Comparison of ENCODE assay signal across 8 mouse cellular contexts in genomic region chr16:37384821-37385344, GRCm38 (mm10). TPM values are rescaled to one million over a fixed set of nuclear protein-coding genes. Genes with fewer than 3 reads are reported as not detected.
DNase-seq lines count a peak whose midpoint lies in the region; ATAC-seq lines count a peak whose summit lies in the region.

TSS of gene Stxbp5l (minus strand) at chr16:37384962.

- H3K4me1 ChIP-seq in hindbrain, embryonic 11.5 days (replicated peaks; ENCODE audit: control insufficient read depth, insufficient read depth, low read length): no peaks in the 10 kb centered on the region
- peaks cover 7% of the 10 kb centered on the region for H3K4me1 ChIP-seq in lung, embryonic 15.5 days

- H3K9ac ChIP-seq in hindbrain, embryonic 11.5 days (ENCODE audit: low read depth, low read length): peak within 1 kb of the TSS; percentile 62
- H3K9ac ChIP-seq in lung, embryonic 15.5 days: no peak within 1 kb of the TSS

- no peaks in the 10 kb centered on the region for H3K27me3 ChIP-seq in hindbrain, embryonic 11.5 days (ENCODE audit: control insufficient read depth, insufficient read depth, low read length)
- peaks cover 17% of the 10 kb centered on the region for H3K27me3 ChIP-seq in lung, embryonic 15.5 days

- peak; percentile 98 for ATAC-seq in hindbrain, embryonic 11.5 days (ENCODE audit: low FRiP score)
- ATAC-seq in lung, embryonic 15.5 days (ENCODE audit: borderline replicate concordance, extremely low read depth, low FRiP score, low TSS enrichment): peak; percentile 98

- H3K36me3 ChIP-seq in hindbrain, embryonic 11.5 days (ENCODE audit: control insufficient read depth, insufficient read depth, low read length): no peaks in the 10 kb centered on the region
- H3K36me3 ChIP-seq in lung, embryonic 15.5 days: no peaks in the 10 kb centered on the region

- peak within 1 kb of the TSS; percentile 70 for H3K4me2 ChIP-seq in hindbrain, embryonic 11.5 days (replicated peaks; ENCODE audit: low read depth, low read length)
- peak within 1 kb of the TSS; percentile 86 for H3K4me2 ChIP-seq in lung, embryonic 15.5 days

- WGBS in hindbrain, embryonic 11.5 days: under 1% methylated on average over 30 of the region's 33 CpGs
- under 1% methylated on average over 27 of the region's 33 CpGs for WGBS in lung, embryonic 15.5 days

- peak within 1 kb of the TSS; percentile 62 for H3K4me3 ChIP-seq in hindbrain, embryonic 11.5 days (ENCODE audit: low read depth, low read length)
- peak within 1 kb of the TSS; percentile 40 for H3K4me3 ChIP-seq in lung, embryonic 15.5 days

- DNase-seq in MN1 (ENCODE audit: low spot score): peak; percentile 90
- peak; percentile 98 for DNase-seq in cerebellum, adult 9-11 months
- peak; percentile 92 for DNase-seq in frontal cortex, postnatal 14 days (ENCODE audit: low spot score in 2 of 2)
- peak; percentile 94 for DNase-seq in hindbrain, embryonic 11.5 days (ENCODE audit: low spot score)
- peak; percentile 97 for DNase-seq in layer of hippocampus, adult 9-11 months
- peak; percentile 96 for DNase-seq in retina, adult 2 months (ENCODE audit: low read depth, low spot score)
- DNase-seq in thymus, postnatal 25 days: peak; percentile 19

- no peaks in the 10 kb centered on the region for H3K9me3 ChIP-seq in hindbrain, embryonic 11.5 days (ENCODE audit: control insufficient read depth, low read length)
- H3K9me3 ChIP-seq in lung, embryonic 15.5 days: no peaks in the 10 kb centered on the region

- H3K27ac ChIP-seq in hindbrain, embryonic 11.5 days (ENCODE audit: low read depth, low read length): 0 out of 2 replicates have a peak within 1 kb of the TSS, but pooled peaks have one; percentile 36
- no peak within 1 kb of the TSS for H3K27ac ChIP-seq in lung, embryonic 15.5 days

RNA-seq across cellular contexts. Expression of gene Stxbp5l, which starts in this region (rescaled TPM):
- 3.8 and 7.8 TPM in 2 replicates for polyA plus RNA-seq in hindbrain, embryonic 11.5 days (2014; fragmentation: Nextera tagmentation; extraction: Ambion mirVana)
- 0.16 and 0.29 TPM in 2 replicates for polyA plus RNA-seq in lung, embryonic 15.5 days (2015; fragmentation: Nextera tagmentation; extraction: Ambion mirVana)

Comparison
In these comparisons a context has a peak if more than half of its experiments do, and no peak if none do; other contexts are left out.
1. Peak in ATAC-seq, H3K4me3 ChIP-seq and H3K4me2 ChIP-seq in lung, embryonic 15.5 days; RNA of the gene not detected or under 1 TPM.
2. DNase-seq: peak in every context shown above with its lines; median percentile 98 in cerebellum, adult 9-11 months; 97 in layer of hippocampus, adult 9-11 months; 96 in retina, adult 2 months; 94 in hindbrain, embryonic 11.5 days; 92 in frontal cortex, postnatal 14 days; 90 in MN1; 19 in thymus, postnatal 25 days.